Mouse (Mus musculus) G1E (cell line): ENCODE measurements around the gene Vps4b. TPM values are rescaled to one million over a fixed set of nuclear protein-coding genes. Genes with fewer than 3 reads are reported as not detected.

Source experiments
- ATAC-seq: 2 replicates; pipeline ENCODE4 v1.8.0; 2016; ENCODE audit warnings: mild to moderate bottlenecking; ENCODE audit not compliant: insufficient number of reproducible peaks, poor library complexity, low FRiP score, severe bottlenecking; ENCODE audit errors: extremely low read depth
- DNase-seq: peaks from one replicate; pipeline ENCODE4 v3.0.0; 2012; ENCODE audit warnings: low spot score
- H3K27me3 ChIP-seq: 2 replicates; pipeline ENCODE4 v1.6.1; 2012; ENCODE audit warnings: mild to moderate bottlenecking, low read length, inconsistent platforms; ENCODE audit not compliant: insufficient read depth
- H3K36me3 ChIP-seq: replicated peaks from 2 replicates; pipeline ENCODE3; 2012; ENCODE audit warnings: mild to moderate bottlenecking, inconsistent platforms
- H3K4me1 ChIP-seq: 2 replicates; pipeline ENCODE4 v1.6.1; 2012; ENCODE audit warnings: low read depth, low read length, inconsistent platforms, mixed read lengths; ENCODE audit not compliant: insufficient read depth
- H3K4me3 ChIP-seq: 2 replicates; pipeline ENCODE4 v1.5.1; 2012; ENCODE audit warnings: low read depth, mild to moderate bottlenecking, inconsistent platforms, low read length, moderate library complexity, mixed read lengths
- H3K9me3 ChIP-seq: replicated peaks from 2 replicates; pipeline ENCODE4 v1.6.1; 2012; ENCODE audit warnings: inconsistent platforms
- CTCF ChIP-seq: IDR thresholded peaks from 2 replicates; pipeline ENCODE4 v1.5.1; 2012; ENCODE audit warnings: low read depth, low read length, inconsistent platforms, mixed read lengths
- GATA1 ChIP-seq: IDR thresholded peaks from 2 replicates; pipeline ENCODE4 v1.6.1; 2012; ENCODE audit warnings: borderline replicate concordance, low read length, inconsistent platforms, mixed read lengths
- GATA2 ChIP-seq: IDR thresholded peaks from 2 replicates; pipeline ENCODE4 v1.6.1; 2012; ENCODE audit warnings: low read depth, low read length, inconsistent platforms, borderline replicate concordance
- POLR2AphosphoS5 ChIP-seq: IDR thresholded peaks from 2 replicates; pipeline ENCODE4 v1.6.1; 2012; ENCODE audit warnings: low read depth, low read length, inconsistent platforms; ENCODE audit not compliant: insufficient replicate concordance
- TAL1 ChIP-seq: conservative IDR thresholded peaks from 2 replicates; pipeline ENCODE4 v1.6.1; 2012; ENCODE audit warnings: low read depth, low read length, inconsistent platforms, mixed read lengths
- polyA plus RNA-seq: library from polyadenylated mRNA; stranded (reverse); fragments of >175 nt; gene quantifications from 2 replicates; pipeline ENCODE4 v1.2.3, GENCODE M21; 2012
- total RNA-seq, 2 experiments: library from RNA; stranded (forward) in 1 of 2; stranded (reverse) in 1 of 2; fragments of 200-1000 nt in 1 of 2; fragments of >200 nt in 1 of 2; fragmentation: Nextera tagmentation in 1 of 2; gene quantifications; 2 replicates each; pipeline ENCODE4 v1.2.3; 2014 to 2017

Vps4b gene
- total and polyA plus RNA-seq, 3 experiments, result 51.7 to 219 (median 174) TPM

DNA sequence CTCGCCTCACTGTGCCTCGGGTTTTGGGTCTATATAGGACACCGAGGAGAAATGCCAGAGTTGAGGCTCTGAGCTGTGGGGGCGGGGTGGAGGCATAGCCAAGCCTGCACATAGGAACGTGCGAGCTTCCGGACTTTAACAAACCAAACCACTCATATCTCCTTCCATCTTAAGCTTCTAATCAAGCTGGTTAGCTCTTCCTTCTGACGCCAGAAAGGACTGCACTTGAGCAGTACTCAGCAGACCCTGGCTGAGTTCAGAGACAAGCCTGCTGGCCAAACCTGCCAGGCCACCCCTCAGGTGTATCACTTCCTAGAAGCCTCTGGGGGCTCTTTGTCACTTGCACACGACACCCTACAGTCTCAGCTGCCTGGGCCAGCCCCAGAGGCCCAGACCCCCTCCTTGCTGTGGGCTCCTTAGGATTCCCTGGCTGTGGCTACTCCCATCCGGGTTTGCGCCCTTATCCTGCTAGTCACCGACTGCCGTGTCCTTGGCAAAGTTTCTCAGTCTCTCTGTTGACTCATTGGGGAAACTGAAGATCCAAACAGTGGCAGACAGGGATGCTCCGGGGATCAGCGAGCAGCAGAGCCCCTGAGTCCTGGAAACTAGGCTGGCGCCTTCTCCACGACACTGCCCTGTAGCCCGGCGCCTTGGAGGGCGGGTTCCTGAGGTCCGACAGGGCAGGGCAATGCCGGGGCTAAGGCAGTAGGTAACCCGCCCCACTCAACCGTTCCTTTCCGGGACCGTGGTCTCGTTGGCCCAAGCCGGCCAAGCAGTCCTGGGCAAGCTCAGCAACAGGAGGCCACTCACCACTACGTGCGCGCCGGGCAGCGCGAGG is 37.6 kb downstream of the Vps4b start:
- peaks cover 48% of the 10 kb centered on the region for H3K36me3 ChIP-seq
- TF ChIP-seq TAL1 (no peak), POLR2AphosphoS5 (0 out of 2 replicates have a peak, but pooled peaks have one; percentile 81)

DNA sequence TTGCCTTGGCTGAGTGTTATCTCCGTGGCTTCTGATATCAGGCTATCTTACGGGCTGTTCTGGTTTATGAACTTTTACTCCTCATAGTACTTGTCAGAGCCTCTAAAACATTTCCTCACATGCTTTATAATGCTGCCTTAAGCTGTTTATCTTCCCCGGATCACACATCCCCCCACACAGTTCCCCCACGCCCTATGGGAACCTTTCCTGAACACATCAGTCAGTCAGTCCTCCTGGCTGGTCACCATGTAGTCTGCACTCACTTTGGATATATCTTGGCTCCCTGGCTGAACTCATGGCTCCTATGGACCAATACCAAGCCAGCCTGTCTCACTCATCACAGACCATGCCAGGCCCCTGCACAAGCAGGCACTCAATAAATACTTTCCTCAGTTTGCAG is 39.9 kb downstream of the Vps4b start:
- no peak for DNase-seq
- peaks cover 54% of the 10 kb centered on the region for H3K36me3 ChIP-seq
- H3K4me1 ChIP-seq, result peaks cover 34% of the 10 kb centered on the region
- no peak overlapping the region for H3K4me3 ChIP-seq
- TF ChIP-seq POLR2AphosphoS5 (no peak), TAL1 (no peak), CTCF (no peak), GATA1 (no peak), GATA2 (no peak)
- ATAC-seq, result no peak
- no peaks in the 10 kb centered on the region for H3K9me3 ChIP-seq
- no peaks in the 10 kb centered on the region for H3K27me3 ChIP-seq

More for the DNA sequence above, 37.6 kb downstream of the Vps4b start:
- DNase-seq (peak; percentile 58), ATAC-seq (peak; percentile 45)
- Histone ChIP-seq H3K27me3 (no peaks in the 10 kb centered on the region), H3K9me3 (no peaks in the 10 kb centered on the region), H3K4me3 (peak overlapping the region; percentile 85), H3K4me1 (peaks cover 34% of the 10 kb centered on the region)

DNA sequence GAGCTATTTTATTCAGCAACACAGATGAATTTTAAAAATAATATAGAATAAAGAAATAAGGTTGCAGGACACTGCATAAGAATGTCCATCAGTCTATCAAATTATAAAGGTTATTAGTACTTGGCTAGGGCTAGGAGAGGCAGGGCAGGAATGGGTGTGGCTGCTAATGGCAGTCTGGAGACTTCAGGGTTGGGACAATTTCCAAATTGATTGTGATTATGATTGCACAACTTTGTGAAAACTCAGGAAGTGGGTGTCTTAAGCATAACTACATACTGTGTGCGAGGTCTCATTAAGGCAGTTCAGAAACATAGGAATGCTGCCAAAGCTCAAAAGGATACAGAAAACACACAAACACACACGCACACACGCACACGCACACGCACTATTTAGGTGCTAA is 44.5 kb downstream of the Vps4b start:
- no peaks in the 10 kb centered on the region for H3K9me3 ChIP-seq
- DNase-seq (no peak), ATAC-seq (no peak)
- TF ChIP-seq CTCF, result no peak
- TF ChIP-seq TAL1, result no peak
- no peak for TF ChIP-seq POLR2AphosphoS5
- TF ChIP-seq GATA2, result no peak
- no peak for TF ChIP-seq GATA1
- H3K36me3 ChIP-seq, result peaks cover 88% of the 10 kb centered on the region
- no peak overlapping the region for H3K4me3 ChIP-seq
- H3K4me1 ChIP-seq, result peaks cover 7% of the 10 kb centered on the region
- H3K27me3 ChIP-seq, result no peaks in the 10 kb centered on the region

DNA sequence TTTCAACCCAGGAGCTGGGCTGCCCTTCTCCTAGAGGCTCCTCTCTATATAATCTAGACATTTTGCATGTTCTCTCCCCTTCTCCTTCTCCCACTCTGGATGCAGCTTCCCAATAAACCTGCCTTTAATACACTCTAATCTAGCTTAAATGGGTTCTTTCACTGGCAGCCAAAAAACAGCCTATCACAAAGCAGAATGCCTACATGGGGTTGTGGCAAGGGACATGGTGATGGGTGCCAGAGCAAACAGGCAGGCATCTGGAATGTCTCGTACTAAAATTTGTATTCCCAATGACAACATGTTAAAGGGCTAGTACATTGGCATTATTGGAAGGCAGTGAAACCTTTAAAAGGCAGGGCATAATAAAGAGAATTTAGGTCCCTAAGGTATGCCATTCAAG is 45.9 kb downstream of the Vps4b start:
- Histone ChIP-seq H3K9me3 (no peaks in the 10 kb centered on the region), H3K4me3 (no peak overlapping the region), H3K36me3 (peaks cover 93% of the 10 kb centered on the region), H3K4me1 (peaks cover 2% of the 10 kb centered on the region; the same call in 1 of the 2 replicates), H3K27me3 (no peaks in the 10 kb centered on the region)
- ATAC-seq, result no peak
- no peak for DNase-seq
- TF ChIP-seq TAL1 (no peak), CTCF (no peak), GATA2 (no peak), GATA1 (no peak), POLR2AphosphoS5 (no peak)

DNA sequence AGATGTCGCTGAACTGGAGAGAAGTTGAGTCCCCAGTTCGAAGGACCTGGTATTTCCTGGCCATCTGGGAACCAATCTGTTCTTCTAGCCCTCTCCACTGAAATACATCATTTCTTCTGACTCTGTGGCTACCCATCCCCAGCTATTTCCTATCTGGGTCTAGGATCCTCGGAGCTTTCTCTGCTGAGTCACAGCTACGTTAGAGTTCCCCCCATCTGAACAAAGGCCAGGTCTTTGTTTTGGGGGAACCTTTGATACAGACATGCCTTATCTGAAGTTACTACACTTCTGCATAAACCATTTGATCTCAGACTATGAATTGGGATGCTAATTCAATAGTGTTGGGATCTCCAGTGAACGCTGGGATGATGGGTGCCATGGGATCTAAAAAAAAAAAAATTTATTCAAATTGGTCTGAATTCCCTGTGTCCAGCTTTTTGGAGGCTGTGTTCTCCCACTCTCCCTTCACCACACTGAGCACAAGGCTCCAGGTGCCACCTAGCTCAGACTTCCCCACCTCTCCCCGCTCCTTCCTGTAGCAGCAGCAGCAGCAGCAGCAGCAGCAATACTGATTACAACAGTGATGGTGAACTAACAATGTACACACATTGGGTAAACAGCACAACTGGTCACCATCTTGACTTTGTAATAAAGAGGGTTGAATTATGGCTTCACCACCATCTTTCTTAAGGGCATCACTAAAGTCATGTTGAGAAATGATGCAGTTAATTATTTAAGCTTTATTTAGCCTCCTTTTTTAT is 47.8 kb downstream of the Vps4b start:
- Histone ChIP-seq H3K27me3 (no peaks in the 10 kb centered on the region), H3K9me3 (no peaks in the 10 kb centered on the region), H3K4me1 (no peaks in the 10 kb centered on the region), H3K4me3 (no peak overlapping the region), H3K36me3 (peaks cover 94% of the 10 kb centered on the region)
- TF ChIP-seq TAL1 (no peak), GATA1 (no peak), GATA2 (no peak), CTCF (no peak), POLR2AphosphoS5 (no peak)
- DNase-seq, result no peak
- no peak for ATAC-seq

DNA sequence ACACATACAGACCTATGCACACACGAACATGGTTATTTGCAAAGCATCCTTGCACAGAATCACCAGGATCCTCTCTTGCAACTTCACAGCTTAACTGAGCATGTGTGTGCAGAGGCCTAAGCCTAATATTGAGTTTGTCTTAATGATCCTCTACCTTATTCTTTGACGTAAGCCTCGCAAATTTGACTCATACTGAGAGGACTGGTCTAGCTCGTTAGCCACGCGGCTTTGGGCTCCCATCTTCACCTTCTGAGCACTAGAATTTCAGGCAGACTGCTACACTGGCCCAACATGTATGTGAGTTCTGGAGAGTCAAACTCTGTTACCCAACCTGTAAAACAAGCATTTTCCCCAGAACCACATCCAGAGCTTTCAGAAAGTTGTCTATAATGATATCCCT is 53.5 kb downstream of the Vps4b start:
- H3K4me3 ChIP-seq, result no peak overlapping the region
- no peaks in the 10 kb centered on the region for H3K27me3 ChIP-seq
- no peak for ATAC-seq
- H3K36me3 ChIP-seq, result peaks cover 94% of the 10 kb centered on the region
- no peak for DNase-seq
- no peaks in the 10 kb centered on the region for H3K4me1 ChIP-seq
- TF ChIP-seq TAL1 (no peak), POLR2AphosphoS5 (no peak), GATA2 (no peak), CTCF (no peak), GATA1 (no peak)
- H3K9me3 ChIP-seq, result no peaks in the 10 kb centered on the region

DNA sequence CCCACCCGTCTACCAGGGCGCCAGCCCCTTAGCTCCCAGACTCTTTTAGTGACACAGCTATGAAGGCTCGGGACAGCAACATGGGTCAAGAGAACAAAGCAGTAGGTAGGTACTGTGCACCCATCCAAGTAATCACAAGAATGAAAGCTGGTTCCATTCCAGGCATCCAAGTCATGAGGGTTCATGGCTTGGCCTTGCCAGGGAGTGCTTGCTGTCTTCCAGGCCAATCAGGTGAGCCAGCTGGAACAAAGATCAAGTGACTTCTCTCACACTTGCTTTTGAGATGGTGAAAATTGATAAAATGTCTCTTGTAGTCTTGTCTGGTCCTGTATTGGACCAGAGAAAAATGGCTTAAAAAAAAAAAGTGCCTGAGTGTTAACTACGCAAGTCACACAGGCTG is 55.8 kb downstream of the Vps4b start:
- Histone ChIP-seq H3K36me3 (peaks cover 92% of the 10 kb centered on the region), H3K4me3 (no peak overlapping the region), H3K4me1 (no peaks in the 10 kb centered on the region), H3K9me3 (no peaks in the 10 kb centered on the region), H3K27me3 (no peaks in the 10 kb centered on the region)
- TF ChIP-seq GATA2 (no peak), TAL1 (no peak), POLR2AphosphoS5 (no peak), CTCF (no peak), GATA1 (no peak)
- ATAC-seq (no peak), DNase-seq (no peak)
